Mouse (Mus musculus): Measurements from ENCODE around the gene Ube2j1. TPM values are rescaled to one million over a fixed set of nuclear protein-coding genes. Genes with fewer than 3 reads are reported as not detected.

Gene Ube2j1
- polyA plus RNA-seq, 1 experiment from 2014 or later = 50.5 TPM

DNA sequence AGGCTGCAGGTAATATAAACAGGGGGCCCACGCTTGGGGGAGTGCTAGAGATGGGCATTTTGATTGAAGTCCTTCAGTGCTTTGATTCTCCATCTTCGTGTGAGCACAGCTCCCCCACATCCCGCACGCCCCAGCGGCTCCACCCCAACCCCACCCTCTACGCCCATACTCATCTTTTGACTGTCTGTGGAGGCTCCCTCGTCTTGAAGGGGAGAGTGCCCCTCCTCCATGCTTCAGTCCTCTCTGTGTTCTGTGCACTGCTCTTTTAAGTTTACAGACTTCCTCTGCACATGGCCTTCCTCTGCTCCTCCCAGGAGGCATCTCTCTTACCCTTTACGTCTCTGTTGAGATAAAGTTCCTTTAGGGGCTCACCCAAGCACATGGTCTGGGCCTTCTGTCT is 46.5 kb downstream of the Ube2j1 start:
- peaks cover 3% of the 10 kb centered on the region; the same call in 1 of the 2 replicates for H3K27me3 ChIP-seq
- ATAC-seq (ENCODE audit: low FRiP score) = no peak
- no peak overlapping the region for H3K27ac ChIP-seq
- H3K9me3 ChIP-seq = no peaks in the 10 kb centered on the region
- H3K4me1 ChIP-seq = peaks cover 4% of the 10 kb centered on the region; the same call in 1 of the 2 replicates
- no peak overlapping the region for H3K4me3 ChIP-seq (replicated peaks)
- H3K4me2 ChIP-seq = no peak overlapping the region
- H3K9ac ChIP-seq = no peak overlapping the region
- no peaks in the 10 kb centered on the region for H3K36me3 ChIP-seq (replicated peaks)
- 69% methylated on average over 8 of the region's 8 CpGs for WGBS

GRCm38 (mm10) chr4:33078492-33078891 is 47.3 kb downstream of the Ube2j1 start:
- WGBS = 92% methylated on average over 3 of the region's 3 CpGs
- H3K36me3 ChIP-seq (replicated peaks) = no peaks in the 10 kb centered on the region
- no peak overlapping the region for H3K27ac ChIP-seq
- no peak overlapping the region for H3K4me3 ChIP-seq (replicated peaks)
- ATAC-seq (ENCODE audit: low FRiP score) = no peak
- peaks cover 3% of the 10 kb centered on the region; the same call in 1 of the 2 replicates for H3K27me3 ChIP-seq
- H3K4me2 ChIP-seq = no peak overlapping the region
- H3K4me1 ChIP-seq = no peaks in the 10 kb centered on the region
- no peak overlapping the region for H3K9ac ChIP-seq
- H3K9me3 ChIP-seq = no peaks in the 10 kb centered on the region

DNA sequence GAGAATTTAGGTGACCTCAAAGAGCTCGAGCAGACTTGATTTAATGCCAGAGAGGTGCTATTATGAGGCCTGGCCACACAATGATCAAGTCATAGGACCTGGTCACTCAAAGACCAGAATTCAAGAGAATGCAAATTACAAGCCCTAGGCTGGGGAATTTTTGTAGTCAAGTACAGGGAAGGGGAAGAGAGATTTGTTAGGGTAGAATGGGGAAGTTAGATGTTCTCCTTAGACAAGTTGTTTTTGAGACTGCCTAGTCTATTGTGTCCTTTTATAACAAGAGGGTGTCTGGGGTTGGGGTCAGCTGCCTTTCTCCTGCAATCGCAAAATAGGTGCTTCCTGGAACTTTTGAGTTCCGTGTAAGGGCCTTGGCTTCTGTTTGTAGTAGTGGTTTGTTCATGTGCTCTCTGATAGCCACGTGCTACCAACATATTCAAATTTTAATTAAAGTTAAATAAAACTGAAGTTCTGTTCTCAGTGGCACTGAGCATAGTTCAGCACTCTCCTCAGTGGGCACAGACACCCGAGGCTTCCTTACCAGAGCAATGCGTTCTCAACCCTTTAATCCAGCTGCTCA is 68.0 kb downstream of the Ube2j1 start:
- Histone ChIP-seq H3K4me2 (no peak overlapping the region), H3K27me3 (no peaks in the 10 kb centered on the region), H3K4me1 (no peaks in the 10 kb centered on the region), H3K9ac (no peak overlapping the region), H3K9me3 (no peaks in the 10 kb centered on the region), H3K36me3 (replicated peaks) (no peaks in the 10 kb centered on the region), H3K27ac (no peak overlapping the region), H3K4me3 (replicated peaks) (no peak overlapping the region)
- 86% methylated on average over 6 of the region's 6 CpGs for WGBS
- no peak for ATAC-seq (ENCODE audit: low FRiP score)

Other genes with a start within 250 kb of the Ube2j1 start
- 164 and 166 TPM in 2 replicates for gene Lyrm2, start 231.2 kb upstream of the Ube2j1 start, polyA plus RNA-seq (2016; fragmentation: Nextera tagmentation; extraction: Ambion mirVana)
- gene Ankrd6, start 80.6 kb upstream of the Ube2j1 start, polyA plus RNA-seq (2016; fragmentation: Nextera tagmentation; extraction: Ambion mirVana) = 22.3 and 22.6 TPM in 2 replicates
- gene Rragd, start 48.4 kb upstream of the Ube2j1 start, polyA plus RNA-seq (2016; fragmentation: Nextera tagmentation; extraction: Ambion mirVana) = 31.2 and 31.8 TPM in 2 replicates
- gene Gabrr2, start 31.6 kb downstream of the Ube2j1 start, polyA plus RNA-seq (2016; fragmentation: Nextera tagmentation; extraction: Ambion mirVana) = 0.32 and 0.55 TPM in 2 replicates
- 0.13 TPM in 1 of 2 replicates, not detected in the other for gene Gabrr1, start 101.1 kb downstream of the Ube2j1 start, polyA plus RNA-seq (2016; fragmentation: Nextera tagmentation; extraction: Ambion mirVana)
- 1.8 and 2.3 TPM in 2 replicates for gene Pm20d2, start 158.3 kb downstream of the Ube2j1 start, polyA plus RNA-seq (2016; fragmentation: Nextera tagmentation; extraction: Ambion mirVana)
- 10.2 and 11.6 TPM in 2 replicates for gene Srsf12, start 177.6 kb downstream of the Ube2j1 start, polyA plus RNA-seq (2016; fragmentation: Nextera tagmentation; extraction: Ambion mirVana)